9 mouse cellular contexts compared by ENCODE assay signal in genomic region chr8:112569471-112570141, GRCm38 (mm10). TPM values are rescaled to one million over a fixed set of nuclear protein-coding genes. Genes with fewer than 3 reads are reported as not detected.
A peak's percentile ranks its signal among the peaks of the same experiment; 100 is the strongest.
DNase-seq lines count a peak whose midpoint lies in the region; ATAC-seq and TF ChIP-seq lines count a peak whose summit lies in the region.
"Had no signal": no experiment of that assay in that cellular context is flagged by ENCODE, and none has a peak within 500 bp of the region (broad histone marks: within the 10 kb centered on the region; RNA-seq: fewer than 3 reads in every experiment).

TSS of gene Cntnap4 (plus strand) at chr8:112570043.

- TF ChIP-seq POLR2A in thymus, adult 2 months (IDR thresholded peaks at IDR 0.05; ENCODE audit: control insufficient read depth, extremely low read depth, insufficient read depth, low read length, poor library complexity), result no peak

- H3K27ac ChIP-seq in liver, embryonic 12.5 days, result no peak within 1 kb of the TSS
- no peak within 1 kb of the TSS for H3K27ac ChIP-seq in embryonic facial prominence, embryonic 13.5 days
- H3K27ac ChIP-seq in intestine, embryonic 16.5 days (ENCODE audit: low read length), result no peak within 1 kb of the TSS
- peak within 1 kb of the TSS; percentile 88 for H3K27ac ChIP-seq in midbrain, embryonic 15.5 days
- no peak within 1 kb of the TSS for H3K27ac ChIP-seq in thymus, adult 2 months (ENCODE audit: control insufficient read depth, insufficient read depth, low read length)

- WGBS in liver, embryonic 12.5 days (ENCODE audit: insufficient replicate concordance), result 6% methylated on average over 18 of the region's 18 CpGs
- WGBS in embryonic facial prominence, embryonic 13.5 days, result 1% methylated on average over 18 of the region's 18 CpGs
- 3% methylated on average over 18 of the region's 18 CpGs for WGBS in intestine, embryonic 16.5 days
- WGBS in midbrain, embryonic 15.5 days, result under 1% methylated on average over 18 of the region's 18 CpGs
- 10% methylated on average over 18 of the region's 18 CpGs for WGBS in thymus, adult 2 months

- no peak within 1 kb of the TSS for H3K9ac ChIP-seq in liver, embryonic 12.5 days
- no peak within 1 kb of the TSS for H3K9ac ChIP-seq in embryonic facial prominence, embryonic 13.5 days
- no peak within 1 kb of the TSS for H3K9ac ChIP-seq in intestine, embryonic 16.5 days (ENCODE audit: low read depth, low read length)
- H3K9ac ChIP-seq in midbrain, embryonic 15.5 days, result peak within 1 kb of the TSS; percentile 68

- no peak for TF ChIP-seq CTCF in thymus, adult 2 months (IDR thresholded peaks at IDR 0.05; ENCODE audit: borderline replicate concordance, control insufficient read depth, extremely low read depth, insufficient read depth, low read length, poor library complexity)

- H3K9me3 ChIP-seq in liver, embryonic 12.5 days (replicated peaks), result no peaks in the 10 kb centered on the region
- H3K9me3 ChIP-seq in embryonic facial prominence, embryonic 13.5 days, result no peaks in the 10 kb centered on the region
- no peaks in the 10 kb centered on the region for H3K9me3 ChIP-seq in intestine, embryonic 16.5 days (ENCODE audit: control insufficient read depth, low read length)
- no peaks in the 10 kb centered on the region for H3K9me3 ChIP-seq in midbrain, embryonic 15.5 days

- no peaks in the 10 kb centered on the region for H3K4me1 ChIP-seq in liver, embryonic 12.5 days
- H3K4me1 ChIP-seq in embryonic facial prominence, embryonic 13.5 days, result no peaks in the 10 kb centered on the region; the same call in 1 of the 2 replicates
- peaks cover 2% of the 10 kb centered on the region; the same call in 1 of the 2 replicates for H3K4me1 ChIP-seq in intestine, embryonic 16.5 days (ENCODE audit: control insufficient read depth, insufficient read depth, low read length)
- H3K4me1 ChIP-seq in midbrain, embryonic 15.5 days, result peaks cover 33% of the 10 kb centered on the region
- no peaks in the 10 kb centered on the region for H3K4me1 ChIP-seq in thymus, adult 2 months (replicated peaks; ENCODE audit: control insufficient read depth, insufficient read depth, low read length)
- H3K4me1 ChIP-seq: megakaryocyte, embryonic 14.5 days had no signal

- peaks cover 8% of the 10 kb centered on the region; the same call in 1 of the 2 replicates for H3K27me3 ChIP-seq in liver, embryonic 12.5 days (replicated peaks)
- peaks cover 37% of the 10 kb centered on the region for H3K27me3 ChIP-seq in embryonic facial prominence, embryonic 13.5 days
- no peaks in the 10 kb centered on the region; the same call in 1 of the 2 replicates for H3K27me3 ChIP-seq in intestine, embryonic 16.5 days (replicated peaks; ENCODE audit: control insufficient read depth, insufficient read depth, low read length)
- H3K27me3 ChIP-seq in midbrain, embryonic 15.5 days (replicated peaks), result no peaks in the 10 kb centered on the region
- H3K27me3 ChIP-seq in thymus, adult 2 months (ENCODE audit: control insufficient read depth, insufficient read depth, low read length), result no peaks in the 10 kb centered on the region
- H3K27me3 ChIP-seq: megakaryocyte, embryonic 14.5 days had no signal

- no peak within 1 kb of the TSS for H3K4me3 ChIP-seq in liver, embryonic 12.5 days
- H3K4me3 ChIP-seq in embryonic facial prominence, embryonic 13.5 days, result peak within 1 kb of the TSS; percentile 33
- peak within 1 kb of the TSS; percentile 27 for H3K4me3 ChIP-seq in intestine, embryonic 16.5 days (ENCODE audit: low read length)
- H3K4me3 ChIP-seq in midbrain, embryonic 15.5 days, result peak within 1 kb of the TSS; percentile 52
- no peak within 1 kb of the TSS for H3K4me3 ChIP-seq in thymus, adult 2 months (ENCODE audit: control insufficient read depth, insufficient read depth, low read length)

- no peak for DNase-seq in liver
- DNase-seq in thymus, adult 2 months, result no peak
- no peak for DNase-seq in spleen, adult 12 weeks (ENCODE audit: low spot score)

- no peak for ATAC-seq in liver, embryonic 12.5 days
- ATAC-seq in embryonic facial prominence, embryonic 13.5 days (ENCODE audit: insufficient number of reproducible peaks, insufficient read depth, low FRiP score, low TSS enrichment, low read depth), result no peak
- ATAC-seq in intestine, embryonic 16.5 days, result no peak
- peak; percentile 87 for ATAC-seq in midbrain, embryonic 15.5 days (replicated peaks)
- ATAC-seq in megakaryocyte, adult 5-6 weeks (ENCODE audit: poor library complexity, severe bottlenecking), result no peak

- H3K4me2 ChIP-seq in liver, embryonic 12.5 days, result peak within 1 kb of the TSS; percentile 29; the same call in 1 of the 2 replicates
- H3K4me2 ChIP-seq in embryonic facial prominence, embryonic 13.5 days, result peak within 1 kb of the TSS; percentile 59
- peak within 1 kb of the TSS; percentile 48 for H3K4me2 ChIP-seq in intestine, embryonic 16.5 days (ENCODE audit: low read depth, low read length)
- peak within 1 kb of the TSS; percentile 63 for H3K4me2 ChIP-seq in midbrain, embryonic 15.5 days

- H3K36me3 ChIP-seq in liver, embryonic 12.5 days, result no peaks in the 10 kb centered on the region
- H3K36me3 ChIP-seq in embryonic facial prominence, embryonic 13.5 days, result no peaks in the 10 kb centered on the region
- no peaks in the 10 kb centered on the region for H3K36me3 ChIP-seq in intestine, embryonic 16.5 days (ENCODE audit: control insufficient read depth, insufficient read depth, low read length)
- H3K36me3 ChIP-seq in midbrain, embryonic 15.5 days (replicated peaks), result no peaks in the 10 kb centered on the region
- no peaks in the 10 kb centered on the region for H3K36me3 ChIP-seq in thymus, adult 2 months (ENCODE audit: control insufficient read depth, insufficient read depth, low read length)

RNA-seq across cellular contexts. Expression of gene Cntnap4, which starts in this region (rescaled TPM):
- 0.04 TPM in 1 of 2 replicates, not detected in the other for polyA plus RNA-seq in liver, embryonic 12.5 days (2016; fragmentation: Nextera tagmentation; extraction: Ambion mirVana)
- 0.41 and 0.43 TPM in 2 replicates for polyA plus RNA-seq in embryonic facial prominence, embryonic 13.5 days (2015; fragmentation: Nextera tagmentation; extraction: Ambion mirVana)
- 0.92 and 1.2 TPM in 2 replicates for polyA plus RNA-seq in intestine, embryonic 16.5 days (2015; fragmentation: Nextera tagmentation; extraction: Ambion mirVana)
- polyA plus RNA-seq in midbrain, embryonic 15.5 days (2015; fragmentation: Nextera tagmentation; extraction: Ambion mirVana), result 19.6 and 22.5 TPM in 2 replicates
- polyA plus RNA-seq in thymus, adult 2 months (2012; rRNA removed), result 0.01 TPM in 1 of 2 replicates, not detected in the other
- not detected in 2 replicates for total RNA-seq in megakaryocyte, adult 5-6 weeks (2015)
- not detected in 2 replicates for total RNA-seq in megakaryocyte, adult 5-6 weeks (2017)

Comparison
In these comparisons a context has a peak if more than half of its experiments do, and no peak if none do; other contexts are left out.
1. H3K4me3 ChIP-seq: peak in embryonic facial prominence, embryonic 13.5 days (single experiment), intestine, embryonic 16.5 days (single experiment) and midbrain, embryonic 15.5 days (single experiment); none in liver, embryonic 12.5 days (single experiment) and thymus, adult 2 months (single experiment).
2. Peak in every context shown above with its lines, with median percentiles within 50 percentile points of each other: H3K4me2 ChIP-seq.